Mouse (Mus musculus) E14TG2a.4 (cell line): ENCODE measurements at regions not wholly inside any gene's neighbourhood (a gene's known extent, or its start where the extent isn't known, plus 50 kb on each side); places are given as distances from the start of the nearest gene placed in this dataset.

Experiments used
- H3K27me3 ChIP-seq: 2 replicates; pipeline ENCODE4 v1.6.1; 2014; ENCODE audit warnings: low read length, control low read depth; ENCODE audit not compliant: insufficient read depth
- H3K36me3 ChIP-seq: 2 replicates; pipeline ENCODE4 v1.6.1; 2014; ENCODE audit warnings: low read length, control low read depth; ENCODE audit not compliant: insufficient read depth
- H3K4me1 ChIP-seq: replicated peaks from 2 replicates; pipeline ENCODE4 v1.6.1; 2014; ENCODE audit warnings: low read depth, low read length, control low read depth
- H3K4me3 ChIP-seq: replicated peaks from 2 replicates; pipeline ENCODE4 v1.5.1; 2014; ENCODE audit warnings: mild to moderate bottlenecking, low read length
- H3K9me3 ChIP-seq: 2 replicates; pipeline ENCODE4 v1.6.1; 2014; ENCODE audit warnings: low read length, control low read depth
- CTCF ChIP-seq: conservative IDR thresholded peaks from 2 replicates; pipeline ENCODE4 v1.5.1; 2014; ENCODE audit warnings: low read length
- NANOG ChIP-seq: IDR thresholded peaks from 2 replicates; pipeline ENCODE4 v1.6.1; 2014; ENCODE audit warnings: borderline replicate concordance, low read length, mixed read lengths
- POU5F1 ChIP-seq: IDR thresholded peaks from 2 replicates; pipeline ENCODE4 v1.6.1; 2014; ENCODE audit warnings: low read length, borderline replicate concordance

- H3K4me3 ChIP-seq, result no peak overlapping the region
- H3K36me3 ChIP-seq, result no peaks in the 10 kb centered on the region
- no peaks in the 10 kb centered on the region for H3K9me3 ChIP-seq
- H3K4me1 ChIP-seq, result peaks cover 33% of the 10 kb centered on the region
- TF ChIP-seq NANOG (no peak), CTCF (no peak), POU5F1 (no peak)
- no peaks in the 10 kb centered on the region for H3K27me3 ChIP-seq
These were observed 201.9 kb upstream of the Amigo2 start for GRCm38 (mm10) chr15:97449001-97449400.

DNA sequence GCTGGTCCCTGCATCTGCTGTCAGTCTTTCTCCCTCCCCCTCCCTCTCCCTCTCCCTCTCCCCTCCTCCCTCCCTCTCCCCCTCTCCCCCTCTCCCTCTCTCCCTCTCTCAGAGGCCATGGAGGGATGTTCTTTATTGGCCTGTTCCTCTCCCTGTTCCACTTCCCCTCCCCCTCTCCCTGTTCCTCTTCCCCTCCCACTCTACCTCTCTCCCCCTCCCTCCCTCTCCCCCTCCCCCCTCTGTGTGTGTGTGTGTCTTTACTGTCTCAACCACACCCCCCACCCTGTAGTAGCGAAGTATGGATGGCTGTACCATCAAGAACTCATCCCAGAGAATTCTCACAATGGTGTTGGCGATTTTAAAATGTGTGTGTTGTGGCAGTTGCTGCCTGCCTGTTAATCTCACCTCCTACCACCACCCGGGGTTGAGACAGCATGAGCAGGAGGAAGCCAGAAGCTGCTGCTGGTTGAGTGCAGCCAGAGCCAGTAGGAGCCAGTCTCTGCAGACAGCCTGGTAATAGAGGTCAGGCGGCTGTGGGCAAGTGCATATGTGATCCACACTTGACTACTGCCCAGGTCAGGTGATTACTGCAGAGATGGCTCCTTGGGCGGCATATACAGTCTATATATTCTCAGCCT is 201.3 kb upstream of the Amigo2 start:
- H3K4me1 ChIP-seq, result peaks cover 33% of the 10 kb centered on the region
- no peaks in the 10 kb centered on the region for H3K36me3 ChIP-seq
- H3K4me3 ChIP-seq, result no peak overlapping the region
- no peaks in the 10 kb centered on the region for H3K27me3 ChIP-seq
- TF ChIP-seq POU5F1, result no peak
- no peak for TF ChIP-seq CTCF
- TF ChIP-seq NANOG, result no peak
- no peaks in the 10 kb centered on the region for H3K9me3 ChIP-seq

- H3K4me1 ChIP-seq, result peaks cover 33% of the 10 kb centered on the region
- H3K4me3 ChIP-seq, result no peak overlapping the region
- no peaks in the 10 kb centered on the region for H3K36me3 ChIP-seq
- TF ChIP-seq NANOG, result no peak
- TF ChIP-seq POU5F1, result no peak
- no peak for TF ChIP-seq CTCF
- no peaks in the 10 kb centered on the region for H3K27me3 ChIP-seq
- H3K9me3 ChIP-seq, result no peaks in the 10 kb centered on the region
These were observed 199.1 kb upstream of the Amigo2 start for GRCm38 (mm10) chr15:97446181-97446580.

DNA sequence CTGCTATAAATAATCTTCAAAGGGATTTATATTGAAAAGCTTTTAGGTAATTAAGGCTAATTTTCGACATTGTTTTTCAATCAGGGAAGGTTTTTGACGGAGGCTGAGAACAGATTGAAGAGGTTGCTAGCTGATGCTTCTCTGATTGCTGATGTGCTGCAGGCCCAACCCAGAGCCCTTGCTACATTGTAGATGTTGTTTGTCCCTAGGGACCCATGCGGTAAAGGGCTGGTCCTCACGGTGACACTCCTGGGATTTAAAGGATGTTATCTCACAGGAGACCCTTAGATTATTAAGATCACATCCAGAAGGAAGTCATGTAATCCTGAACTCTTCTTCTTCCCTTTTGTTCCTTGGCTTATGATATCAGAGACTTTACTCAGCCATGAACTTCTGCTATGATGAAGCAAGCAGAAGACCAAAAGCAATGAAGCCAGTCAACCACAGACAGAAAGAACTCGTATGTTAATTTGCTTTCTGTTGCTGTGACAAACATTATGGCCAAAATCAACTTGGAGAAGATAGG is 191.2 kb upstream of the Amigo2 start:
- no peak overlapping the region for H3K4me3 ChIP-seq
- H3K27me3 ChIP-seq, result no peaks in the 10 kb centered on the region
- H3K4me1 ChIP-seq, result 0 out of 2 replicates have a peak, but pooled peaks cover 5% of the 10 kb centered on the region
- TF ChIP-seq CTCF, result no peak
- TF ChIP-seq NANOG, result no peak
- no peak for TF ChIP-seq POU5F1
- H3K9me3 ChIP-seq, result peaks cover 9% of the 10 kb centered on the region; the same call in 1 of the 2 replicates
- H3K36me3 ChIP-seq, result no peaks in the 10 kb centered on the region
